Mouse (Mus musculus) stomach, embryonic 15.5 days (tissue): Measurements from ENCODE around the gene Jpt2. TPM values are rescaled to one million over a fixed set of nuclear protein-coding genes. Genes with fewer than 3 reads are reported as not detected.
"Not testable (repeated sequence)": the region's sequence is repeated elsewhere in the genome, so short reads cannot be mapped to it uniquely, and the experiment has no call there.

Experiments used
- ATAC-seq: fragments of 200-750 bp; cut with Nextera tagmentation; 2 replicates; pipeline ENCODE4 v1.8.0; 2017; ENCODE audit warnings: low read depth, moderate number of reproducible peaks, moderate TSS enrichment; ENCODE audit not compliant: insufficient read depth, low FRiP score
- H3K27ac ChIP-seq: fragments of 300-500 bp; sonication (generic); 2 replicates; pipeline ENCODE4 v1.5.1; 2015; ENCODE audit warnings: mild to moderate bottlenecking, inconsistent platforms
- H3K27me3 ChIP-seq: fragments of 300-500 bp; sonication (generic); replicated peaks from 2 replicates; pipeline ENCODE4 v1.6.1; 2015; ENCODE audit warnings: inconsistent platforms
- H3K36me3 ChIP-seq: fragments of 300-500 bp; sonication (generic); 2 replicates; pipeline ENCODE4 v1.6.1; 2015; ENCODE audit warnings: inconsistent platforms
- H3K4me1 ChIP-seq: fragments of 300-500 bp; sonication (generic); 2 replicates; pipeline ENCODE4 v1.6.1; 2015; ENCODE audit warnings: inconsistent platforms
- H3K4me2 ChIP-seq: fragments of 300-500 bp; sonication (generic); 2 replicates; pipeline ENCODE4 v1.6.1; 2015; ENCODE audit warnings: mild to moderate bottlenecking, inconsistent platforms
- H3K4me3 ChIP-seq: fragments of 300-500 bp; sonication (generic); replicated peaks from 2 replicates; pipeline ENCODE4 v1.5.1; 2015; ENCODE audit warnings: inconsistent platforms
- H3K9ac ChIP-seq: fragments of 300-500 bp; sonication (generic); 2 replicates; pipeline ENCODE4 v1.6.1; 2015; ENCODE audit warnings: inconsistent platforms
- H3K9me3 ChIP-seq: fragments of 300-500 bp; sonication (generic); 2 replicates; pipeline ENCODE4 v1.6.1; 2016; ENCODE audit warnings: inconsistent platforms
- WGBS: fragments of 180-500 bp; shearing (Covaris S2); methylation state at CpG from one replicate; pipeline ENCODE4 v1.1.7; 2015; 5-methylcytosine and 5-hydroxymethylcytosine counted together
- polyA plus RNA-seq: library from polyadenylated mRNA; unstranded; fragments of >200 nt; fragmentation: Nextera tagmentation; extraction: Ambion mirVana; gene quantifications from 2 replicates; pipeline ENCODE4 v1.2.1, GENCODE M21; 2015

Jpt2 gene
- polyA plus RNA-seq, 1 experiment from 2014 or later: 183 TPM

- WGBS: 9% methylated on average over 2 of the region's 2 CpGs
- H3K4me1 ChIP-seq, H3K27me3 ChIP-seq, H3K4me2 ChIP-seq, H3K9me3 ChIP-seq, H3K4me3 ChIP-seq, H3K9ac ChIP-seq, H3K27ac ChIP-seq: not testable (repeated sequence)
- 0 out of 2 replicates have a peak, but pooled peaks have one; percentile 65 for ATAC-seq
- H3K36me3 ChIP-seq: peaks cover 17% of the 10 kb centered on the region
Measured at GRCm38 (mm10) chr17:24942453-24942852, 18.0 kb downstream of the Jpt2 start.

GRCm38 (mm10) chr17:24937266-24937665 is 23.2 kb downstream of the Jpt2 start:
- 46% methylated on average over 6 of the region's 6 CpGs for WGBS
- H3K27ac ChIP-seq: peak overlapping the region; percentile 79
- no peak for ATAC-seq
- no peaks in the 10 kb centered on the region for H3K36me3 ChIP-seq
- H3K4me2 ChIP-seq: peak overlapping the region; percentile 83
- H3K9me3 ChIP-seq: no peaks in the 10 kb centered on the region
- peak overlapping the region; percentile 54; the same call in 1 of the 2 replicates for H3K9ac ChIP-seq
- H3K4me1 ChIP-seq: peaks cover 15% of the 10 kb centered on the region
- peak overlapping the region; percentile 68 for H3K4me3 ChIP-seq
- no peaks in the 10 kb centered on the region for H3K27me3 ChIP-seq

- peak; percentile 98 for ATAC-seq
- H3K4me2 ChIP-seq: peak within 1 kb of the TSS; percentile 83
- WGBS: under 1% methylated on average over 78 of the region's 78 CpGs
Measured at GRCm38 (mm10) chr17:24936259-24937237, 23.9 kb downstream of the Jpt2 start, which contains the start of gene Mapk8ip3. Mapk8ip3 (minus strand) TSS chr17:24936977.

GRCm38 (mm10) chr17:24935666-24936065 is 24.8 kb downstream of the Jpt2 start:
- H3K27ac ChIP-seq: no peak overlapping the region
- no peaks in the 10 kb centered on the region for H3K36me3 ChIP-seq
- no peaks in the 10 kb centered on the region for H3K9me3 ChIP-seq
- peak overlapping the region; percentile 68 for H3K4me3 ChIP-seq
- peaks cover 15% of the 10 kb centered on the region for H3K4me1 ChIP-seq
- no peak for ATAC-seq
- no peaks in the 10 kb centered on the region for H3K27me3 ChIP-seq
- H3K4me2 ChIP-seq: peak overlapping the region; percentile 83
- H3K9ac ChIP-seq: peak overlapping the region; percentile 7; the same call in 1 of the 2 replicates

More at GRCm38 (mm10) chr17:24936259-24937237, 23.9 kb downstream of the Jpt2 start, which contains the start of gene Mapk8ip3:
- H3K4me1 ChIP-seq: peaks cover 15% of the 10 kb centered on the region
- peak within 1 kb of the TSS; percentile 68 for H3K4me3 ChIP-seq
- no peaks in the 10 kb centered on the region for H3K27me3 ChIP-seq
- no peaks in the 10 kb centered on the region for H3K9me3 ChIP-seq
- peak within 1 kb of the TSS; percentile 79 for H3K27ac ChIP-seq
- H3K36me3 ChIP-seq: no peaks in the 10 kb centered on the region
- H3K9ac ChIP-seq: peak within 1 kb of the TSS; percentile 54

GRCm38 (mm10) chr17:24934926-24935325 is 25.6 kb downstream of the Jpt2 start:
- Histone ChIP-seq H3K9me3 (no peaks in the 10 kb centered on the region), H3K36me3 (no peaks in the 10 kb centered on the region), H3K9ac (0 out of 2 replicates have a peak overlapping the region, but pooled peaks have one; percentile 7), H3K4me1 (peaks cover 15% of the 10 kb centered on the region), H3K4me3 (peak overlapping the region; percentile 68), H3K27me3 (no peaks in the 10 kb centered on the region), H3K4me2 (peak overlapping the region; percentile 83), H3K27ac (no peak overlapping the region)
- WGBS: 64% methylated on average over 4 of the region's 4 CpGs
- ATAC-seq: no peak

- 72% methylated on average over 4 of the region's 4 CpGs for WGBS
- Histone ChIP-seq H3K4me3 (no peak overlapping the region), H3K9me3 (no peaks in the 10 kb centered on the region), H3K4me2 (no peak overlapping the region), H3K36me3 (no peaks in the 10 kb centered on the region), H3K9ac (no peak overlapping the region), H3K4me1 (peaks cover 15% of the 10 kb centered on the region), H3K27ac (no peak overlapping the region), H3K27me3 (no peaks in the 10 kb centered on the region)
- ATAC-seq: no peak
Measured at GRCm38 (mm10) chr17:24933163-24933562, 27.3 kb downstream of the Jpt2 start.

- no peaks in the 10 kb centered on the region for H3K27me3 ChIP-seq
- no peak overlapping the region for H3K4me3 ChIP-seq
- peaks cover 15% of the 10 kb centered on the region for H3K4me1 ChIP-seq
- H3K4me2 ChIP-seq: no peak overlapping the region
- 0 out of 2 replicates have a peak, but pooled peaks cover 2% of the 10 kb centered on the region for H3K36me3 ChIP-seq
- no peak overlapping the region for H3K27ac ChIP-seq
- whole genome bisulfite sequencing: 91% methylated on average over 4 of the region's 4 CpGs
- ATAC-seq: no peak
- H3K9me3 ChIP-seq: no peaks in the 10 kb centered on the region
- no peak overlapping the region for H3K9ac ChIP-seq
Measured at GRCm38 (mm10) chr17:24932431-24932830, 28.1 kb downstream of the Jpt2 start.

GRCm38 (mm10) chr17:24929506-24929905 is 31.0 kb downstream of the Jpt2 start:
- WGBS: 76% methylated on average over 1 of the region's 1 CpGs
- no peaks in the 10 kb centered on the region for H3K27me3 ChIP-seq

GRCm38 (mm10) chr17:24923246-24923645 is 37.2 kb downstream of the Jpt2 start:
- Histone ChIP-seq H3K27ac (no peak overlapping the region), H3K4me1 (no peaks in the 10 kb centered on the region), H3K4me3 (no peak overlapping the region), H3K9ac (no peak overlapping the region), H3K9me3 (no peaks in the 10 kb centered on the region), H3K36me3 (peaks cover 66% of the 10 kb centered on the region), H3K4me2 (no peak overlapping the region), H3K27me3 (no peaks in the 10 kb centered on the region)
- no peak for ATAC-seq
- WGBS: 94% methylated on average over 1 of the region's 1 CpGs

More at GRCm38 (mm10) chr17:24929506-24929905, 31.0 kb downstream of the Jpt2 start:
- no peak for ATAC-seq
- Histone ChIP-seq H3K4me1 (0 out of 2 replicates have a peak, but pooled peaks cover under 1% of the 10 kb centered on the region), H3K4me3 (no peak overlapping the region), H3K9me3 (no peaks in the 10 kb centered on the region), H3K4me2 (no peak overlapping the region), H3K27ac (no peak overlapping the region), H3K9ac (no peak overlapping the region), H3K36me3 (peaks cover 22% of the 10 kb centered on the region)

- H3K4me2 ChIP-seq: no peak overlapping the region
- no peak overlapping the region for H3K9ac ChIP-seq
- H3K36me3 ChIP-seq: peaks cover 66% of the 10 kb centered on the region
- no peak overlapping the region for H3K4me3 ChIP-seq
- no peaks in the 10 kb centered on the region for H3K4me1 ChIP-seq
- no peaks in the 10 kb centered on the region for H3K27me3 ChIP-seq
- no peak overlapping the region for H3K27ac ChIP-seq
- H3K9me3 ChIP-seq: no peaks in the 10 kb centered on the region
- ATAC-seq: no peak
Measured at GRCm38 (mm10) chr17:24913984-24914383, 46.5 kb downstream of the Jpt2 start.

- Histone ChIP-seq H3K9me3 (no peaks in the 10 kb centered on the region), H3K27ac (no peak overlapping the region), H3K4me3 (no peak overlapping the region), H3K4me2 (no peak overlapping the region), H3K36me3 (peaks cover 82% of the 10 kb centered on the region), H3K9ac (no peak overlapping the region), H3K27me3 (no peaks in the 10 kb centered on the region), H3K4me1 (no peaks in the 10 kb centered on the region)
- 93% methylated on average over 2 of the region's 2 CpGs for WGBS
- ATAC-seq: no peak
Measured at GRCm38 (mm10) chr17:24907591-24907990, 52.9 kb downstream of the Jpt2 start.

- H3K9me3 ChIP-seq: no peaks in the 10 kb centered on the region
- no peak overlapping the region for H3K27ac ChIP-seq
- H3K27me3 ChIP-seq: no peaks in the 10 kb centered on the region
- no peak overlapping the region for H3K4me3 ChIP-seq
- peaks cover 95% of the 10 kb centered on the region for H3K36me3 ChIP-seq
- H3K4me1 ChIP-seq: no peaks in the 10 kb centered on the region
- no peak overlapping the region for H3K9ac ChIP-seq
- H3K4me2 ChIP-seq: no peak overlapping the region
- 88% methylated on average over 9 of the region's 9 CpGs for WGBS
- no peak for ATAC-seq
Measured at GRCm38 (mm10) chr17:24903767-24904166, 56.7 kb downstream of the Jpt2 start.
